Mouse (Mus musculus): ENCODE results near the gene Hist1h1t. TPM values are rescaled to one million over a fixed set of nuclear protein-coding genes. Genes with fewer than 3 reads are reported as not detected.

Gene Hist1h1t
- polyA plus RNA-seq, 1 experiment from 2014 or later = not detected

- 95% methylated on average over 7 of the region's 7 CpGs for WGBS
- Histone ChIP-seq H3K9ac (no peak overlapping the region), H3K4me3 (no peak overlapping the region), H3K27me3 (no peaks in the 10 kb centered on the region), H3K27ac (no peak overlapping the region), H3K4me2 (no peak overlapping the region), H3K4me1 (peaks cover 17% of the 10 kb centered on the region), H3K9me3 (replicated peaks) (no peaks in the 10 kb centered on the region), H3K36me3 (ENCODE audit: poor library complexity, severe bottlenecking) (no peaks in the 10 kb centered on the region)
- no peak for ATAC-seq
Observed at GRCm38 (mm10) chr13:23687907-23688306, 7.7 kb upstream of the Hist1h1t start.

- Histone ChIP-seq H3K4me1 (peaks cover 14% of the 10 kb centered on the region), H3K36me3 (ENCODE audit: poor library complexity, severe bottlenecking) (no peaks in the 10 kb centered on the region), H3K4me2 (no peak overlapping the region), H3K9me3 (replicated peaks) (no peaks in the 10 kb centered on the region), H3K27ac (no peak overlapping the region), H3K4me3 (no peak overlapping the region), H3K27me3 (no peaks in the 10 kb centered on the region), H3K9ac (no peak overlapping the region)
- WGBS = 92% methylated on average over 2 of the region's 2 CpGs
- ATAC-seq = no peak
Observed at GRCm38 (mm10) chr13:23688956-23689355, 6.7 kb upstream of the Hist1h1t start.

GRCm38 (mm10) chr13:23689459-23689858, 6.2 kb upstream of the Hist1h1t start:
- H3K4me1 ChIP-seq = peaks cover 14% of the 10 kb centered on the region
- no peak overlapping the region for H3K4me2 ChIP-seq
- WGBS = 84% methylated on average over 2 of the region's 2 CpGs
- no peaks in the 10 kb centered on the region for H3K27me3 ChIP-seq
- H3K4me3 ChIP-seq = no peak overlapping the region
- no peaks in the 10 kb centered on the region for H3K9me3 ChIP-seq (replicated peaks)
- no peak overlapping the region for H3K9ac ChIP-seq
- H3K27ac ChIP-seq = no peak overlapping the region
- no peaks in the 10 kb centered on the region for H3K36me3 ChIP-seq (ENCODE audit: poor library complexity, severe bottlenecking)
- no peak for ATAC-seq

GRCm38 (mm10) chr13:23693856-23694440, 1.7 kb upstream of the Hist1h1t start:
- Histone ChIP-seq H3K4me3 (no peak overlapping the region), H3K27ac (no peak overlapping the region), H3K36me3 (ENCODE audit: poor library complexity, severe bottlenecking) (no peaks in the 10 kb centered on the region), H3K9ac (no peak overlapping the region), H3K4me2 (no peak overlapping the region), H3K9me3 (replicated peaks) (no peaks in the 10 kb centered on the region), H3K4me1 (peaks cover 11% of the 10 kb centered on the region), H3K27me3 (no peaks in the 10 kb centered on the region)
- ATAC-seq = no peak
- 86% methylated on average over 6 of the region's 6 CpGs for WGBS

- WGBS = 94% methylated on average over 9 of the region's 9 CpGs
- Histone ChIP-seq H3K9ac (no peak overlapping the region), H3K4me2 (no peak overlapping the region), H3K4me1 (peaks cover 14% of the 10 kb centered on the region), H3K4me3 (no peak overlapping the region), H3K36me3 (ENCODE audit: poor library complexity, severe bottlenecking) (no peaks in the 10 kb centered on the region), H3K27ac (no peak overlapping the region), H3K27me3 (no peaks in the 10 kb centered on the region), H3K9me3 (replicated peaks) (no peaks in the 10 kb centered on the region)
- no peak for ATAC-seq
Observed at GRCm38 (mm10) chr13:23694956-23695355, 658 bp upstream of the Hist1h1t start.

- no peak overlapping the region for H3K27ac ChIP-seq
- no peaks in the 10 kb centered on the region for H3K36me3 ChIP-seq (ENCODE audit: poor library complexity, severe bottlenecking)
- H3K9me3 ChIP-seq (replicated peaks) = no peaks in the 10 kb centered on the region
- peaks cover 14% of the 10 kb centered on the region for H3K4me1 ChIP-seq
- H3K4me2 ChIP-seq = no peak overlapping the region
- no peak for ATAC-seq
- H3K4me3 ChIP-seq = no peak overlapping the region
- 65% methylated on average over 15 of the region's 15 CpGs for WGBS
- H3K9ac ChIP-seq = no peak overlapping the region
- H3K27me3 ChIP-seq = no peaks in the 10 kb centered on the region
Observed at GRCm38 (mm10) chr13:23696061-23696474, 454 bp downstream of the Hist1h1t start.

- Histone ChIP-seq H3K4me1 (peaks cover 14% of the 10 kb centered on the region), H3K4me3 (peak overlapping the region; percentile 46), H3K9ac (peak overlapping the region; percentile 75), H3K27ac (peak overlapping the region; percentile 93), H3K4me2 (peak overlapping the region; percentile 75), H3K27me3 (no peaks in the 10 kb centered on the region), H3K36me3 (ENCODE audit: poor library complexity, severe bottlenecking) (no peaks in the 10 kb centered on the region), H3K9me3 (replicated peaks) (no peaks in the 10 kb centered on the region)
- ATAC-seq = peak; percentile 57
- under 1% methylated on average over 26 of the region's 32 CpGs for WGBS
Observed at GRCm38 (mm10) chr13:23697491-23698299, 2.1 kb downstream of the Hist1h1t start.

- peak within 1 kb of the TSS; percentile 75 for H3K4me2 ChIP-seq
- peak within 1 kb of the TSS; percentile 93 for H3K27ac ChIP-seq
- H3K36me3 ChIP-seq (ENCODE audit: poor library complexity, severe bottlenecking) = no peaks in the 10 kb centered on the region
- no peaks in the 10 kb centered on the region for H3K27me3 ChIP-seq
- peak within 1 kb of the TSS; percentile 46 for H3K4me3 ChIP-seq
- H3K9me3 ChIP-seq (replicated peaks) = no peaks in the 10 kb centered on the region
- peak; percentile 97 for ATAC-seq
- peak within 1 kb of the TSS; percentile 75 for H3K9ac ChIP-seq
- peaks cover 14% of the 10 kb centered on the region for H3K4me1 ChIP-seq
- WGBS = under 1% methylated on average over 17 of the region's 22 CpGs
Observed at GRCm38 (mm10) chr13:23698300-23698693, 2.7 kb downstream of the Hist1h1t start, which contains the start of gene Hist1h4c. Gene Hist1h4c (minus strand): TSS chr13:23698454.

GRCm38 (mm10) chr13:23698996-23699395, 3.4 kb downstream of the Hist1h1t start:
- no peaks in the 10 kb centered on the region for H3K36me3 ChIP-seq (ENCODE audit: poor library complexity, severe bottlenecking)
- no peaks in the 10 kb centered on the region for H3K9me3 ChIP-seq (replicated peaks)
- H3K4me3 ChIP-seq = peak overlapping the region; percentile 46; the same call in 1 of the 2 replicates
- peak overlapping the region; percentile 75 for H3K4me2 ChIP-seq
- H3K27me3 ChIP-seq = no peaks in the 10 kb centered on the region
- H3K4me1 ChIP-seq = peaks cover 14% of the 10 kb centered on the region
- no peak for ATAC-seq
- H3K27ac ChIP-seq = peak overlapping the region; percentile 93
- no peak overlapping the region; the same call in 1 of the 2 replicates for H3K9ac ChIP-seq
- WGBS = 47% methylated on average over 6 of the region's 6 CpGs

- 70% methylated on average over 3 of the region's 3 CpGs for WGBS
- no peaks in the 10 kb centered on the region for H3K27me3 ChIP-seq
Observed at GRCm38 (mm10) chr13:23699767-23700166, 4.2 kb downstream of the Hist1h1t start.

GRCm38 (mm10) chr13:23700786-23701520, 5.3 kb downstream of the Hist1h1t start:
- no peak overlapping the region for H3K27ac ChIP-seq
- no peak overlapping the region for H3K9ac ChIP-seq
- H3K9me3 ChIP-seq (replicated peaks) = no peaks in the 10 kb centered on the region
- ATAC-seq = peak; percentile 50; the same call in 1 of the 2 replicates
- no peak overlapping the region for H3K4me3 ChIP-seq
- H3K4me1 ChIP-seq = peaks cover 14% of the 10 kb centered on the region
- no peaks in the 10 kb centered on the region for H3K27me3 ChIP-seq
- no peak overlapping the region for H3K4me2 ChIP-seq
- 32% methylated on average over 8 of the region's 8 CpGs for WGBS
- no peaks in the 10 kb centered on the region for H3K36me3 ChIP-seq (ENCODE audit: poor library complexity, severe bottlenecking)

More at GRCm38 (mm10) chr13:23699767-23700166, 4.2 kb downstream of the Hist1h1t start:
- Histone ChIP-seq H3K9ac (no peak overlapping the region), H3K4me1 (peaks cover 14% of the 10 kb centered on the region), H3K4me2 (no peak overlapping the region), H3K4me3 (no peak overlapping the region), H3K36me3 (ENCODE audit: poor library complexity, severe bottlenecking) (no peaks in the 10 kb centered on the region), H3K9me3 (replicated peaks) (no peaks in the 10 kb centered on the region), H3K27ac (no peak overlapping the region)
- ATAC-seq = no peak

GRCm38 (mm10) chr13:23702220-23702619, 6.6 kb downstream of the Hist1h1t start:
- Histone ChIP-seq H3K4me2 (no peak overlapping the region), H3K9ac (no peak overlapping the region), H3K27ac (no peak overlapping the region), H3K4me3 (no peak overlapping the region), H3K4me1 (peaks cover 14% of the 10 kb centered on the region), H3K36me3 (ENCODE audit: poor library complexity, severe bottlenecking) (no peaks in the 10 kb centered on the region), H3K9me3 (replicated peaks) (no peaks in the 10 kb centered on the region), H3K27me3 (no peaks in the 10 kb centered on the region)
- 86% methylated on average over 4 of the region's 4 CpGs for WGBS
- no peak for ATAC-seq

Data from forebrain, embryonic 13.5 days (tissue).